Mouse (Mus musculus): ENCODE results near the gene Samd4b.

- TF ChIP-seq ZNF384 (IDR thresholded peaks at IDR 0.05; ENCODE audit: low read depth, low read length), result no peak
- TF ChIP-seq POLR2A (IDR thresholded peaks at IDR 0.05; ENCODE audit: control insufficient read depth in 1 of 2, insufficient read depth in 1 of 2, low read depth in 1 of 2, low read length in 2 of 2, poor library complexity in 1 of 2), result no peak
These were observed 12.9 kb downstream of the Samd4b start for GRCm38 (mm10) chr7:28585001-28585400.

Measured in MEL (cell line).